Mouse (Mus musculus) c-Kit-positive CD71-negative TER-119-negative erythroid progenitor cells, embryonic 14.5 days (primary cell): ENCODE results near the gene Olfr706.
"Not testable (repeated sequence)": the region's sequence is repeated elsewhere in the genome, so short reads cannot be mapped to it uniquely, and the experiment has no call there.

Experiments used
- DNase-seq: peaks from one replicate; pipeline ENCODE4 v3.0.0-alpha.2; 2013; ENCODE audit warnings: low read depth

Gene Olfr706

GRCm38 (mm10) chr7:106888062-106888461 is at the start of gene Olfr706:
Olfr706 (minus strand) TSS chr7:106888162.
- no peak for DNase-seq

DNA sequence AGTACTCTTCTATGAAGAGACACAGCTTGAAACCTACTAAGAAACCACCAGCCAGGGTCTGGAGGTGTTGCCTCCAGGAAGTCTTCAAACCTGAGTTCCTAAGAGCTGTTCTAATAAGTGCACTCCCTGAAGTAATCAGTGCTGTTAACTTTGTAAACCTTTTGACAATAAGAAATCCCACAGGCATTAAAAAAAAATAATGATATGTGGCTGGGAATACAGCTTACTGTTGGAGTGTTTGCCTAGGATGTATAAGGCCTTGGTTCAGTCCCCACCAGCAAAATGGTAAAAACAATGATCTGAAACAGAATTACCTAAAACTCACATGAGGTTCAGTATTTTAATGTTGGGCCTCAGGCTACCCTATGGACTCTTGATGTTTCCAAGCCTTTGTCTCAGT is 44.2 kb upstream of the Olfr706 start, which contains the start of gene Olfr709-ps1:
Olfr709-ps1 (minus strand) TSS at position 101 of the 400 bp plus-strand sequence.
- no peak for DNase-seq

- DNase-seq, result not testable (repeated sequence)
Measured at GRCm38 (mm10) chr7:106920961-106921360, 33.0 kb upstream of the Olfr706 start.

DNA sequence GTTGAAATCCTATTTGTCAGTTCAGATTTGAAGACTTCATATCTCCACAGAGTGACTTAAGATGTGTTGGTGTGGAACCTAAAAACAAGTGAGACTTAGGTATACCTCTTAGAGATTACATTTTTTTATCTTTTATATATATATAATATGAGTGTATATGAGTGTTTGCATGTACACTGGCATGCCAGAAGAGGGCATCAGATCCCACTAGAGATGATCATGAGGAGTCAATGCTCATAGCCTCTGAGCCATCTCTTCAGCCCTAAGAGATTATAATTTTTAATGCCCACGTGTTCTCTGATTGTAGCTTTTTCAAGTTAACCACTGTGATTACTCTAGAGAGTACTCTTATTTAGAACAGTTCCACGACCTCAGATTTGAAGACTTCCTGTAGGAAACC is 19.7 kb upstream of the Olfr706 start, which contains the start of gene Olfr1532-ps1:
Olfr1532-ps1 (plus strand) TSS at position 326 of the 400 bp plus-strand sequence.
- no peak for DNase-seq

- not testable (repeated sequence) for DNase-seq
Measured at GRCm38 (mm10) chr7:106901141-106901540, 13.2 kb upstream of the Olfr706 start, which contains the start of gene Olfr707. Olfr707 (minus strand) TSS chr7:106901241.

- no peak for DNase-seq
Measured at GRCm38 (mm10) chr7:106876791-106877190, 11.2 kb downstream of the Olfr706 start, which contains the start of gene Olfr705. Olfr705 (minus strand) TSS chr7:106876891.

- DNase-seq, result no peak
Measured at GRCm38 (mm10) chr7:106862885-106863284, 25.1 kb downstream of the Olfr706 start, which contains the start of gene Olfr704. Olfr704 (plus strand) TSS chr7:106863185.

GRCm38 (mm10) chr7:106843060-106843459 is 44.9 kb downstream of the Olfr706 start, which contains the start of gene Olfr703:
Olfr703 (plus strand) TSS chr7:106843360.
- DNase-seq, result no peak

GRCm38 (mm10) chr7:106833793-106834192 is 54.2 kb downstream of the Olfr706 start, which contains the start of gene Olfr702:
Olfr702 (minus strand) TSS chr7:106833893.
- DNase-seq, result no peak
